Mouse (Mus musculus) kidney, adult 10 weeks (tissue): ENCODE data around the gene Pou6f1. TPM values are rescaled to one million over a fixed set of nuclear protein-coding genes. Genes with fewer than 3 reads are reported as not detected.

Experiments
- polyA plus RNA-seq: library from polyadenylated mRNA; stranded (reverse); fragments of 350-450 nt; fragmentation: Illumina TruSeq; extraction: RNeasy Lipid Tissue Mini Kit (QIAGEN cat#74804); gene quantifications from one replicate; pipeline ENCODE4 v1.2.3, GENCODE M21; 2014; ENCODE audit warnings: low read depth, low replicate concordance

Pou6f1 gene
- polyA plus RNA-seq = 4.9 TPM

DNA sequence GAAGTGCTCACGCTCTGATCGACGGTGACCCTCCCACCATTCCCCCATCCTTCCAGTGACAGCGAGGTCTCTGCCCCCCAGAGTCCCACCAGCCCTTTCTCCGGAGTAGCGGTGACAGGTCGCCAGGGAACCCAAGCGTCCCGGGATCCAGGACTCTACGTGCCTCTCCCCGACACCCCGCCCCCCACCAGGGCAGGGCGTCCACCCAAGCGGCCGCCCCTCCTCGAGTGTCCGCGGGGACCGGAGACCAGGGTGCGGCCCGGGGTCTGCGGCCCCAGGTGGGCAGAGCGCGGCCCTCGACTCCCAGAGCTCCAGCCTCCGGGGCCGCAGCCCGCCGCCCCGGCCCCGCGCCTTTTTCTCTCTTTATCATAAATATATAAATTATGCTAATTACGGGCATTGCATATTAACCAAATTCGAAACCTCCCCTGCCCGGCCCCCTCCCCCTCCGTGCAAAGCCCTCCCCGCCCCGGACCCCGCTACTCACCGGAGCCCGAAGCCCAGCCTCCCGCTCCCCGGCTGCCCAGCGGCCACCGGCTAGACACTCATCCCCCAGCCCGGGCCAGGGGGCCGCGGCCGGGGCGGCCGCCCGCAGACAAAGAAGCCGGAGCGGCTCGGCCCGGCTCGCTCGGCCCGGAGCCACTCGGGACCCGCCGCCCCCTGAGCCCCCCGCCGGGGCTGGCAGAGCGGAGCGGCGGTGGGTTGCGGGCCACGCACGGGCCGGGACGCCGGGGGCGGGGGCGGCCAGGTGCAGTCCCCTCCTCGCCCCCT lies at the start of gene Pou6f1:
Gene Pou6f1, minus strand, starts transcription at position 709 of the 771 bp plus-strand sequence.

GRCm38 (mm10) chr15:100636700-100637501 lies 37.1 kb upstream of the Pou6f1 start, which contains the start of gene Smagp:
TSS of gene Smagp (minus strand) at chr15:100636940.

DNA sequence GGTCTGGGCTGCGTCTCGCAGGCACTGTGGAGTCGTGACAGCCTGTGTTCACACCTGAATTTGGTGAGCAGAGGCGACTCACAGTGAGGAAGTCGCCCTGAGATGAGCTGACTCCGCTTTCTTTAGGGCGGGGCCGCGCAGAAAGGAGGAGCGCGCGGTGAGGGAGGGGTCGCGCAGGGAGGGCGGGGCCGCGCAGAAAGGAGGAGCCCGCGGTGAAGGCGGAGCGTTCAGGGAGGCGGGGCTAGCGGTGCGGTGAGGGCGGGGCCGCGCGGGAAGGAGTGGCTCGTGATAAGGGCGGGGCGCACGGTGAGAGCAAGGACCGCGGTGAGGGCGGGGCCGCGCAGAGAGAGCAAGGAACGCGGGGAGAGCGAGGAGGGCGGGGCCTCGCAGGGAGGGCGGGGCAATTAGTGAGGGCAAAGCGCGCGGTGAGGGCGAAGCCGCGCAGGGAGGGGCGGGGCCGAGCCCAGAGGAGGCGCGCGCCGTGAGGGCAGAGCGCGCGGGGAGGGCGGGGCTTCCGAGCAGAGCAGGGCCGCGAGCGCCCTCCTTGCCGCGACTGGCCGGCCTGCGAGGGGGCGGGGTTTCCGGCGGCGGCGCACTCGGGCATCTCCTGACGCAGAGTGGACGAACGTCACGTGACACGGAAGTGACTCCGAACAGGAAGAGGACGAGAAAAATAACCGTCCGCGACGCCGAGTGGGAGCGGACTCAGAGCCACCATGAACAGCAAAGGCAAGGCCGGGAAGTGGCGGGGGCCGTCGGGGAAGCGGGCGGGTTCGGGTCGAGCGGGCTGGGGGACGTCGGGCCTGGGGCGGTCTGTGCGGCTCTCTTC lies 15.4 kb upstream of the Pou6f1 start, which contains the start of gene Dazap2:
Gene Dazap2, plus strand, starts transcription at position 354 of the 829 bp plus-strand sequence.

GRCm38 (mm10) chr15:100551326-100552307 lies 48.2 kb downstream of the Pou6f1 start, which contains the start of gene Tfcp2:
TSS of gene Tfcp2 (minus strand) at chr15:100552008.

Other genes with a start within 250 kb of the Pou6f1 start
- 13.5 TPM for gene Methig1, start 246.8 kb downstream of the Pou6f1 start, polyA plus RNA-seq
- gene Mettl7a2, start 246.8 kb downstream of the Pou6f1 start, polyA plus RNA-seq = 164 TPM
- gene Higd1c, start 235.4 kb downstream of the Pou6f1 start, polyA plus RNA-seq = not detected
- gene Gm5475, start 177.8 kb downstream of the Pou6f1 start, polyA plus RNA-seq = 0.49 TPM
- gene Slc11a2, start 174.9 kb downstream of the Pou6f1 start, polyA plus RNA-seq = 22.7 TPM
- 21.3 TPM for gene Letmd1, start 131.0 kb downstream of the Pou6f1 start, polyA plus RNA-seq
- 1.3 TPM for gene Csrnp2, start 104.5 kb downstream of the Pou6f1 start, polyA plus RNA-seq
- 9.4 TPM for gene Tfcp2, start 48.0 kb downstream of the Pou6f1 start, polyA plus RNA-seq
- gene Dazap2, start 15.4 kb upstream of the Pou6f1 start, polyA plus RNA-seq = 293 TPM
- 1.0 TPM for gene Smagp, start 37.0 kb upstream of the Pou6f1 start, polyA plus RNA-seq
- gene Bin2, start 69.6 kb upstream of the Pou6f1 start, polyA plus RNA-seq = not detected
- gene Cela1, start 87.9 kb upstream of the Pou6f1 start, polyA plus RNA-seq = 21.6 TPM
- gene Galnt6, start 129.4 kb upstream of the Pou6f1 start, polyA plus RNA-seq = 0.16 TPM
- 6.3 TPM for gene Slc4a8, start 161.8 kb upstream of the Pou6f1 start, polyA plus RNA-seq